Mouse (Mus musculus) gastrocnemius, postnatal 14 days (tissue): ENCODE results near the gene Cep128. TPM values are rescaled to one million over a fixed set of nuclear protein-coding genes. Genes with fewer than 3 reads are reported as not detected.

ENCODE experiments used
- DNase-seq: peaks from one replicate; pipeline ENCODE4 v3.0.0; 2021; ENCODE audit warnings: mixed read lengths
- intact Hi-C: fragments of 180-260 bp; cut with DNase I; formaldehyde crosslinking; loops from one replicate; pipeline ENCODE4 v1.15.1; 2025; ENCODE audit warnings: low total_unique reads
- total RNA-seq, 2 experiments: library from RNA; stranded (reverse); gene quantifications; 2 replicates each; pipeline ENCODE4 v1.2.3; 2021

Cep128 gene
- total RNA-seq, 2 experiments from 2014 or later: 1.4 to 1.6 TPM

DNA sequence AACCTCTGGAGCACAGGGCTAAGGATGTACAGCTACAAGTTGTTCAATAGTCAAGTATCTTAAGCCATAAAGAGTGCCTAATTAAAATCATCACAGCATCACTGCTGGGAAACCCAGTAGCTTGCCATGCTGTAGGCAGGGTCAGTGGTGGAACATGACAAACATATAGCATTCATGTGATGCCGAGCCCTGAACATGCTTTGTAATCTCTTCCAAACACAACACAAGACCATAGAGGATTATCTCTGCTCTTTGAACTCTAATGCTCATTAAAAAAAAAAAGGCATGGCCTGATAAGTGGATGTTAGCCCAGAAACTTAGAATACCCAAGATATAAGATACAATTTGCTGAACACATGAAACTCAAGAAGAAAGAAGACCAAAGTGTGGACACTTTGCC, 181.7 kb downstream of the Cep128 start:
- intact Hi-C loops: no loop called here
- DNase-seq: no peak

DNA sequence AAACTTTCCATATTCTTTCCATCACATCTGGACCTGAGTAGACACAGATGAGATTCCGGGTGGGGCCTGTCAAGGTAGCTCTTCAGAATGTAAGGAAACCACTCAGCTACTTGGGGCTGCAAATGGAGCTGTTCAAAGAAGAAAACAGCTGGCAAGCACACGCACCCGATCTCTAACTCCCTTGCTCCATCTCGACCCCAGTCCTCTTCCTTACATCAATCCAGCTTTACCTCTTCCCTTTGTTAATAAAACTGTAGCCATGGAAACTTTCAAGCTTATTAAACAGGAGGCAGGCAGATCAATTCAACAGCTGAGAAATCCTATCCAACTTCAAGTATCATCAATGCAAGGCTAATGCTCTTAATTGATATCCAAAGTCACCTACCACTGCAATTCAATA, 195.1 kb downstream of the Cep128 start:
- DNase-seq: no peak
- intact Hi-C loops: loop anchor here (10.0 kb wide), 1 partner anchor 94 kb away; no protein-coding TSS in a partner anchor

DNA sequence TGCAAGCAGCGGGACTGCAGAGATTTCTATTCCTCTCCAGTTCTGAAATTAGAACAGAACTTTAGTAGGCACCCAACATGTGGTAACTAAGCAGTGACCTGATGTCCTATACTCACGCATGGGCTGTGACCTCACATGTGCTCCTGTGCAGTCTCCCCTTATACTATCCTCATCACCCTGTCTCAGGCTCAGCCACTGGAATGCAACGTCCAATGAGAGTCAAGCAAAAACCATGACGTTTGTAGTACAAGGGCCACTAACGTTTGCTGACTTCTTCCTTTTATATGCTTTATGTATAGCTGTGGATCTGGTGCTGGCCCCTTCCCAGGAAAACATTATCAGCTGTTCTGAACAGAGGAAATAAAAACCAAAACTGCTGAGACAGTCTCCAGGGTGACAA, 198.6 kb downstream of the Cep128 start:
- intact Hi-C loops: loop anchor here (10.0 kb wide), 1 partner anchor 91 kb away; no protein-coding TSS in a partner anchor
- no peak for DNase-seq

DNA sequence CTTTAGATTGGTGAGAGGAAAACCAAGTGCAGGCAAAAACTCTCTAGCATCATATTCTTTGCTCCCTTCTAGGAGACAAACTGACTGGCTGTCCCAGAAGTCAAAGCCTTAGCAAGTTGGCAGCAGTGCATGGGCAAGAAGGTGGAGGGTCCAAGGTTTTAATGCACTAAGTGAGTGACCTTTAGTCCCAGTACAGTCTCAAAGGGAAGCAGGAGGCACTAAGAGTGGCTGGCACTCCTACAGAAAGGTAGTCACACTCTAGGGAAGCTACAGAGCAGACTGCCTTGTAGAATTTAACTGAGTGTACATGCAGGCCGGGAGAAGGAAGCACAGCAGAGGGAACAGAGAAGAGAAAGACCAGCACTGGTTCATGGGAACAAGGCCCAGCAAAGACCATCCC, 199.6 kb downstream of the Cep128 start:
- no peak for DNase-seq
- intact Hi-C loops: loop anchor here (10.0 kb wide), 1 partner anchor 90 kb away; no protein-coding TSS in a partner anchor

DNA sequence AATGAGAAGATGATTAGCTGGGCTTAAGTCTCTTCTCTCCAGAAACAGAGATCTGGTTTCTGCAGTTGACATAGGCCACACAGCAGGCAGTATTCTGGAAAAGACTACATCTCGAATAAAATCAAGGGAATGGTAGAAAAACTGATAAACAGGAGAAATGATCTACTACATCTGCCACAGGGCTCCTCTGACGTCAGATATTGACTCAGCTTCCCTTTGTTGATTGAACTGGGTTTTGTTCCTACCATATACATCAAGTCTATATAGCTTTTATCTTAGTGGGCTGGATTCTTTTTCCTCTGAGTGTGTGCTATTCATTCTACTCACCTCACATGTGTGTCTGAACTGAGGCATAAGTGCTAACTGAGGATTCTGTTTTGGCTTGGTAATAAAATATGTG, 200.3 kb downstream of the Cep128 start:
- no peak for DNase-seq
- intact Hi-C loops: loop anchor here (10.0 kb wide), 1 partner anchor 89 kb away; no protein-coding TSS in a partner anchor

DNA sequence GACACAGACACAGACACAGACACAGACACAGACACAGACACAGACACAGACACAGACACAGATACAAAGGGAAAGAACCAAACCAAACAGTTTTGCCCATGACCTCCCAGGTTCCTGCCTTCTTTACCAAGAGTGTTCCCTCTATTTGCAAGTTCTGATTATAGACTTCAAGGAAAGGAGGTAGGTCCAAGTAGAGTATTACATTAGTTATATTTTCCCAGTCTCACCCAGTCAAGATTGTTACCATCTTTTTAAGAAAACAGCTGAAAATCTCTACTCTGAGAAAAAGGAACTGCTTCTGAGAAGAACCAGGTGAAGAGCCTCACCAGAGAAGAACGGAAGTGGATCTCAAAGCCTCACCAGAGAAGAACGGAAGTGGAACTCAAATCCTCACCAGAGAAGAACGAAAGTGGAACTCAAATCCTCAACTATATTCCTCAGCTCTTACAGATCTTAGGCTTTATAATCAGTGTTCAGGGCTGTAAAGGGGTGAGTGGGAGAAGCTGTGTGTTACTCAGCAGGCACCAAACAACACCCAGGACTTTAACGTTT, 200.8 kb downstream of the Cep128 start:
- intact Hi-C loops: loop anchor here (10.0 kb wide), 1 partner anchor 89 kb away; no protein-coding TSS in a partner anchor
- no peak for DNase-seq

DNA sequence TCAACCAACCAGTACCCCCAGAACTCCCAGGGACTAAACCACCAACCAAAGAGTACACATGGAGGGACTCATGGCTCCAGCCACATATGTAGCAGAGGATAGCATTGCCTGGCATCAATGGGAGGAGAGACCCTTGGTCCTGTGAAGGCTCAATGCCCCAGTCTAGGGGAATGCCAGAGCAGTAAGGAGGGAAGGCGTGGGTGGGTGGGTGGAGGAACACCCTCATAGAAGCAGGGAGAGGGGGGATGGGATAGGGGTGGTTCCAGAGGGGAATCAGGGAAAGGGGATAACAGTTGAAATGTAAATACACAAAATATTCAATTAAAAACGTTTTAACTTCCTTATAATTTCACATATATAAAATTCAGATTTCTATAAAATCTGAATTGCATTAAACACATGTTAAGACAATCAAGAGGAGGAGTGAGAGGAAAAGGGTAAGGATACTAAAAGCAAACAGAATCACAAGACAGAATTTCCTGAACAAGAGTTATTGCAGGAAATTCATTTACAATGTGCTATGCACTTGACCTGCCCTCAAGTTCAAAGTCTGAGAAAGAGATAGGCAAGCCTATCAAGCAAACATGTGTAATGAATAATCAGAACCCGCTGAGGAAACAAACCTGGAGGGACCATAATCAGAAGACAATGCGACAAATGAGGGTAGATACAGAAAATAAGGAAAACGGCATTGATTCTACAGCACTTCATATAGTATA, 207.2 kb downstream of the Cep128 start:
- intact Hi-C loops: no loop called here
- DNase-seq: no peak

DNA sequence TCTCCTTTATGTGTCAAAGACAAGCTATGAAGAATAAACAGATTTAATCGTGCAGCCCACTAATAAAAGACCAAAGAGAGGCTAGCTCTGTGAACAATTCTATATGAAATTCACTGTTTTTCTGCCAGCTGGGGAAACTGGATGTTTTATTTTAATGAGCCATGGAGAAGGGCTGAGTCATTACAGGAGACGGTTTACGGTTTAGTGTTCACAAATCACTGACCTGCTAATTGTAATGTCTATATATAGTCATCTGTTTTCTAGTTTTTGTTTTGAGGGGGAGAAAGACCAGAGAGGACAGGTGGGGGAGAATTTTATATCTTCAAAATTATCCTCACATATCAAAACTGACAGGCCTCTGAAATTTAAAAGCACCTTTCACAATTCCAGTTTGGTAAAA, 212.6 kb downstream of the Cep128 start:
- intact Hi-C loops: no loop called here
- no peak for DNase-seq

DNA sequence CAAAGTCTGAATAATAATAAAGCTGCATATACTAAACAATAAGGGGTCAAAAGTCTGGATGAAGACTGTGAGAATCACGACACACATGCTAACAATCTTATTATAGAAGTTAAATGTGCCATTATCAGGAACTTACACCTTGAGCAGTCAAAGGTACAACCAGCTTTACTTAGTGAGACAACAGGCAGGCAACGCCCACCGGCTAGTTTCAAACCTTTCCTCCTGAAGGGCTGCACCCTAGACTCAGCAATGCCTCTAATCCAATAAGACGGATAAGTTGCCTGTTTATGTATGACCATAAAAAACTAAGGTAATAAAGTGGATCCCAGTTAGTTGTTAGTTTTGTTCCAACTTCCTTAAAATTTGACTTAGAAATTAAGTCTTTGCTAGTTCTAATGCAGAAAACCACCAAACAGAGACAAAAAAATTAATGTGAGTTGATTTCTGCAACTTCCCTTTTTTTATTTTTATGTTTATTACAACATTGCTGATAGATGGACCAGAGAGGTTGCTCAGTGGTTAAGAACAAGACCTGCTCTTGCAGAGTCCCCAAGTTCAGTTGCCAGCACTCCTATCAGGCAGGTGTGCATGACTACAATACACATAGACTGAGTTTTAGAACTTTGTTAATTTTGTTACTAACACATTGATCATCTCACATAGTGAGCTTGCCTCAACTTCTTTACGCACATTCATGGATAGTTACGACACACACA, 223.0 kb downstream of the Cep128 start:
- intact Hi-C loops: no loop called here
- no peak for DNase-seq

DNA sequence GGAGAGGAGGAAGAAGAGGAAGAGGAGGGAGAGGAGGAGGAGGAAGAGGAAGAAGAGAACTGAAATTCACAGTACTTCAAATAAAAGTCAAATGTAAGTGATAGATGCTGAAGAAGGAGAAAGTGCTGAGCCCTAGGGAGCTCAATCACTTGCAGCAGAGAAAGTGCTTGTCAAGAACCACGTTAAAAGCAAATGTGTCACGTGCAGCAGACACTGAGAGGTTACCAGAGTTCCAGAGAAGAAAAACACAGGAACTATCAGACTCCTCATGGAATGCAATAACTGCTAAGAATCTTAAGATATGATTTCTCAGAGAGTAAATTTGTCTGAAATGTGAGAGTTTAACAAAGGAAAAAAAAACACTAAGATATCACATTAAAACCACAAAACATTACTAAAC, 225.7 kb downstream of the Cep128 start:
- no peak for DNase-seq
- intact Hi-C loops: no loop called here

DNA sequence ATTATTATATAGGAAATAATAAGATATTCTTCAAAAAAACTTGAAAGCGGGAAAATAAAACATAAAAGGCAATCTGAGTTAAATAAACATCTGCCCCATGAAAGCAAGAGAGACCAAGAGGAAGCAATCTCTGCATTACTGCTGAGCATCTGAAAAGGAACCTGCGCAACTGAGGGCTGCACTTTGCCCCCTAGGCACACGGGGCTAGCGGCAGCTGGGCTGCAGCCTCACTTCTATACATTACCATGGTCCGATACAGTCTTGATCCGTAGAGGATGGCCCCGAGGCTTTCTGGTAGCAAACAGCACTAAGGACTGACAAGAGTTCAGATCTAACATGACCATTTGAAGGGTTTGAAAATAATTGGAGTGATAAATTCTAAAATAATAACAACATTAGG, 230.2 kb downstream of the Cep128 start:
- DNase-seq: no peak
- intact Hi-C loops: no loop called here

DNA sequence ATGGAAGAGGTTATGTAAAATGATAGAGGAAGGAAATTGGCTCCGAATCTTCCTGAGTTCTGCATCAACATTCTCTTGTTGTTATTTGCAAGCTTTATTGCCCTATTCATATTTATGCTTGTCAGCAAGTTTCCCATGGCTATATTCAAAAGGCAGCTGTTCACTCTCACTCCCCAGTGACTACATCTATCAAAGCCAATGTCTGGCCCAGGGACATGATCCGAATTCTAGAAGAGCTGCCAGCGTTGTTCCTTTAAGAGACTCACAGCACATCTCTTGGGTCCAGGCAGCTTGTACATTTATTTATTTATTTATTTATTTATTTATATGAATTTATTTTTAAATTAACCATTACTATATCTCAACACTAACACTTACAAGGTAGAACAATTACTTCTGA, 235.1 kb downstream of the Cep128 start:
- intact Hi-C loops: no loop called here
- no peak for DNase-seq

DNA sequence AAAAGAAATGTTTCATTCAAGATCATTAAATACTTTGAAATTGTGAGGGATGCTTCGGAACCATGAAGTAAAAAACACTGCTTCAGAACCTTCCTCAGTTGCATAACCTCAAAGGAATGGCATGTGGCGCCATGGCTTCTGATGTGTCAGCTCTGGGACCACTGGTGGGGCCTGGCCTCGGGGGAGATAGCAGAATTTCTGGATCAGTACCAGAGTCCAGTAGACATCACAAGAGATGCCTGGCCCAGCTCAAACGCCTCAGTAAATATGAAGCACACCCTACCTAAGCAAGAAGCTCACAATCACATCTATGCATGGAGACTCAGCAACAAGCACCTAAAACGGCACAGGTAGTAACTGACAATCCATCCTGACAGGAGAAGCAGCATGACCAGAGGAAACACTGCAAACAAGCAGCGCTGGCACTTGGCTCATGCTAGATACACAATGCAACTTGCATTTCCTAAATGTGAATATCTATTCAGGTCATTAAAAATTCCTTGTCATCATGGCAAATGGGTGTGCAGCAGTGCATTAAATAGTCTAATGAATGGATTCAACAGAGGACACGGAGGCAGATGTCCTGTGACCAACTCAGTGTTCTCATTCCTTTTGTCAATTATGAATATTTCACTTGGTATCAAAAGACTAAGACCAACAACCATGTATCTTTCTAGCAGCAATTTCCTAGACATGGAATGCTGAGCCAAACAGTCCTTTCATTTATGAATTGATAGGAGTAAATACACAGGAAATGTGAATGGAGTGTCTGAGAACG, 249.3 kb downstream of the Cep128 start:
- intact Hi-C loops: no loop called here
- DNase-seq: no peak

DNA sequence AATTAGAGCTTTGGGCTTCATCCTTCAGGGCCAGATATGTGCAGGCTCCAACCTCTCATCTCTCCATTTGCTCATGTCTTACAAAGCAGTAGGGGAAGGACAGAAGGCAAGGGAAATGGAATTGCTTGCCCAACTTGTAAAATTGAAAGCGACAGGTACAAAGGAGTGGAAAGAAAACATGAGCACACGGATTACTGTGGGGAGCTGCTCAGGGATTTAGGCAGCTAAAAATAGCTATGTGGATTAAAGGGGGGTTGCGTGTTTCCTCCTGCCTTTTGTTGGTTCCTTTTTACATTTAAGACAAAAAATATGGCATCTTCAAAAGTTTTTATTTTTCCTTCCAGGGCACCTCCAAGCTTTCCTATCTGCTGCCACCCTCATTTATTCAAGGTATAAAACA, 269.2 kb downstream of the Cep128 start:
- intact Hi-C loops: no loop called here
- no peak for DNase-seq

DNA sequence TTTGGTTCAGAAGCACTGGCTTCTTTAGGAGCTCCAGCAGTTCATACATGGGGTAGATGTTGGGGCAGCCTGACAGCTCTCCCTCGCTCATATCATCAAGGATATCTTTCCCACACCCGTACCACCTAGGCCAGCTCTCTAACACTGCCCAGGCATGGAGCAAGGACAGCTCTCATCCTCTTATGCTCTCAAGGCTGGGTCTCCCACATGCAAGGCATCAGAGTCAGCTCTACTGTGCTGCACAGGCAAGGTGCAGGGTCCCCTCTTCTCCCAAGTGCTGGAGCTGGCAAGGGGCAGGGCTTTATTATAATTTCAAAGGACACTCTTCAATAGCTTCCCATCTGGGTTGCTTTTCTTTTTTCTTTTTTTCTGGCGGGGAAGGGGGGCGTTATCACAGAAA, 280.9 kb downstream of the Cep128 start:
- intact Hi-C loops: no loop called here
- no peak for DNase-seq

DNA sequence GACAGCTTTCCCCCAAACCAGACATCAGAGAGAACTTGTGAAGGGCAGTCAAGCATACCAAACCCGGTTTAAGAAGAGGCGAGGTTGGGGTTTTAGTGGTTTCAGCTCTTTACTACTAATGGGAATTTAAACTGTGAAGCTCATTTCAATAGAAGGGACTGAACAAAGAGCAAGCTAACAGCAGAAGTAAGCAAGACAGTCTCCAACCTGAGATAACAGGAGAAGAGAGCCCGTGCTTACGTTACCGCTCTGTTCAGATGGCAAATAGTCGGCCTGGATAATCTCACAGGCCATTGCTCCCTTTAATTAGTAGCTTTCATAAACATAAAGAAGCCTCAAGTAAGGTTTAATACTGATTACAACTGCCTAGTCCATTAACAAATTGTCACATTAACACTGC, 286.3 kb downstream of the Cep128 start:
- intact Hi-C loops: loop anchor here (10.0 kb wide), 1 partner anchor 87 kb away; no protein-coding TSS in a partner anchor

DNA sequence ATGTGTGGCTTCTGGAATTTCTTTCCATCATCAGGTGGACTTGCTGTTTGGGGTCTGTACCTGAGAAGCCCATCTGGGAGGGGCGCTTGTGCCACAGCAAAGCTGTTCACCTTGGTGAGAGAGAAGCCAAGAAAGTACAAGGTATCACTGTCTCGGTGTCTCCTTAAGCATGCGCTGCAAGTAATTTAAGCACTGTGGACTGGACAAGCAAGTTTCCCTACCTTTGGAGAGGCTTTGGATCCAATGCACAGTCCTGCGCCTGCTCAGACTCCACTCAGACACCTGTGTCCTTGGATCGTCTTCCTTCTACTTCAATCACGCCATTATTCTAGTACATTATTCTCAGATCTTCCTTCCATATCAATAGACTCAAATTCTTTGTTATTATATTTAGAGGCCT, 288.0 kb downstream of the Cep128 start:
- intact Hi-C loops: loop anchor here (10.0 kb wide), 1 partner anchor 89 kb away; no protein-coding TSS in a partner anchor
- DNase-seq: no peak

More for the DNA sequence above, 286.3 kb downstream of the Cep128 start:
- no peak for DNase-seq

DNA sequence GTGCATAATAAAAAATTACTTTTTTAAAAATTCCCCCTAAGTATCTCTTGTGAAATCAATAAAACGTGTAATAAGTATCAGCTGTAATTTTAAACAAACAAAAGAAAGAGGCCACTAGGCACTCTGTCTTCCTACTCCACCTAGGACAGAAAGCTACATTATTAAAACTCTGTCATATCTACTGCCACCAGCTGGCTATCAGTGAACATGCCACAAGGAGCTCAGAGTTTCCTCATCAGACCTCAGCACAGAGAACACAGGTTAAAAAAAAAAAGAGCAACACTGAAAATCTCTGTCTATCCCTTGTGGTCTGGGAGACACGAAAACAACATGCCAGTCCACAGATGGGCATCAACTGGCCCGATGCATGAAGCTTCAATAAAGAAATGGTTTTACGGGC, 295.9 kb downstream of the Cep128 start:
- intact Hi-C loops: loop anchor here (10.0 kb wide), 1 partner anchor 343 kb away; no protein-coding TSS in a partner anchor
- no peak for DNase-seq

DNA sequence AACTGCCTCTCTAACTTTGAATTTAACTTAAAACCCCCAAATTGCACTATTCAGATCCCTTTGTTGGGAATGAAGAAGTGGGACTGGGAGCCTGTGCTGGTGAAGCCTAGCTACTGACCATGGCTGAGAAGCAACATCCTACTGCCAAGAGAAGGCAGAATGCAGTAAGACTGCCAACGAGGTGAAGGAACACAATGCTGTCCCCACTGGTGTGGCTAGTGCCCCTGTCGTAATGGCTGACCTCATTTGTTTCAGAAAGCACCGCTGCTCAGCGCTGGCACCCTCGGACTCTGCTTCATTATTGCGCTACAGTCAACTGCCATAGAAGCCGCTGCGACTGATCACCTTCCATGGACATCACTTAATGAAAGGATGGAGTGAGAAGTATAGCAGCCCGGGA, 298.2 kb downstream of the Cep128 start:
- no peak for DNase-seq
- intact Hi-C loops: loop anchor here (10.0 kb wide), 1 partner anchor 341 kb away; no protein-coding TSS in a partner anchor

DNA sequence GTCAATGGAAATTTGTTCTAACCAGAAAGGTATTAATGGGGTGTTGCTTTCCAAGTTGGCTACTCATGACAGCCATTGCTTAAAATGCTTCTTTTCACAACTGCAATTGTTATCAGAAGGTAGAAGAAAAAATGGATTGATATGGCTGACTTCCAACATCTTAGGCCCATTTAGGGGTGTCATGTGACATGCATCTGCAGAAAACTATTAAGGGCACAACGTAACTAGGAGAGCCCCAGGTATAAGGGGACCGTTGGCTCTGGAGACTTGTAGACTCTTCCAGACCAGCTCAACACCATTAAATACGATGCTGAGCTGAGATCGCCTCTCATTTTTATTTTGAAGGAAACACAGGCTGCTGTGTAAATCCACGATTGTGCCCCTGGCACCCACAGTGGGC, 308.6 kb downstream of the Cep128 start:
- no peak for DNase-seq
- intact Hi-C loops: no loop called here
